Mouse (Mus musculus) testis, adult 2 months (tissue): ENCODE results near the gene Ptgs2. TPM values are rescaled to one million over a fixed set of nuclear protein-coding genes. Genes with fewer than 3 reads are reported as not detected.

ENCODE experiments used
- H3K27ac ChIP-seq: fragments of 200-500 bp; 2 replicates; pipeline ENCODE4 v1.5.1; 2012; ENCODE audit warnings: low read depth, low read length; ENCODE audit not compliant: control insufficient read depth, insufficient read depth
- H3K27me3 ChIP-seq: fragments of 200-500 bp; 2 replicates; pipeline ENCODE4 v1.6.1; 2012; ENCODE audit warnings: mild to moderate bottlenecking, low read length, moderate library complexity; ENCODE audit not compliant: control insufficient read depth, insufficient read depth
- H3K36me3 ChIP-seq: fragments of 200-500 bp; 2 replicates; pipeline ENCODE4 v1.6.1; 2012; ENCODE audit warnings: mild to moderate bottlenecking, low read length; ENCODE audit not compliant: control insufficient read depth, insufficient read depth
- H3K4me1 ChIP-seq: fragments of 200-500 bp; 2 replicates; pipeline ENCODE4 v1.6.1; 2012; ENCODE audit warnings: low read length; ENCODE audit not compliant: control insufficient read depth, insufficient read depth
- H3K4me3 ChIP-seq: fragments of 200-500 bp; 2 replicates; pipeline ENCODE4 v1.5.1; 2012; ENCODE audit warnings: low read depth, mild to moderate bottlenecking, low read length, moderate library complexity, mixed read lengths; ENCODE audit not compliant: control insufficient read depth
- CTCF ChIP-seq: fragments of 200-500 bp; IDR thresholded peaks from 2 replicates; pipeline ENCODE4 v1.5.1; 2012; ENCODE audit warnings: low read depth, mild to moderate bottlenecking, inconsistent platforms, low read length, moderate library complexity; ENCODE audit not compliant: control insufficient read depth, insufficient read depth, insufficient replicate concordance
- POLR2A ChIP-seq: fragments of 200-500 bp; IDR thresholded peaks from 2 replicates; pipeline ENCODE4 v1.6.1; 2012; ENCODE audit warnings: low read depth, mild to moderate bottlenecking, inconsistent platforms, low read length, moderate library complexity; ENCODE audit not compliant: control insufficient read depth
- polyA plus RNA-seq: library from polyadenylated mRNA; depleted of rRNA; stranded (reverse); fragments of >200 nt; gene quantifications from 2 replicates; pipeline ENCODE4 v1.2.3, GENCODE M21; 2012

Gene Ptgs2
- polyA plus RNA-seq, 1 experiment = not detected

GRCm38 (mm10) chr1:150125568-150125967, 25.7 kb downstream of the Ptgs2 start:
- H3K4me3 ChIP-seq = no peak overlapping the region
- TF ChIP-seq POLR2A (no peak), CTCF (no peak)
- no peaks in the 10 kb centered on the region for H3K4me1 ChIP-seq

GRCm38 (mm10) chr1:150130070-150130469, 30.2 kb downstream of the Ptgs2 start:
- Histone ChIP-seq H3K4me3 (no peak overlapping the region), H3K27ac (no peak overlapping the region), H3K36me3 (no peaks in the 10 kb centered on the region), H3K27me3 (no peaks in the 10 kb centered on the region), H3K4me1 (no peaks in the 10 kb centered on the region)
- no peak for TF ChIP-seq POLR2A
- TF ChIP-seq CTCF = no peak

More at GRCm38 (mm10) chr1:150125568-150125967, 25.7 kb downstream of the Ptgs2 start:
- Histone ChIP-seq H3K36me3 (no peaks in the 10 kb centered on the region), H3K27ac (no peak overlapping the region), H3K27me3 (no peaks in the 10 kb centered on the region)

DNA sequence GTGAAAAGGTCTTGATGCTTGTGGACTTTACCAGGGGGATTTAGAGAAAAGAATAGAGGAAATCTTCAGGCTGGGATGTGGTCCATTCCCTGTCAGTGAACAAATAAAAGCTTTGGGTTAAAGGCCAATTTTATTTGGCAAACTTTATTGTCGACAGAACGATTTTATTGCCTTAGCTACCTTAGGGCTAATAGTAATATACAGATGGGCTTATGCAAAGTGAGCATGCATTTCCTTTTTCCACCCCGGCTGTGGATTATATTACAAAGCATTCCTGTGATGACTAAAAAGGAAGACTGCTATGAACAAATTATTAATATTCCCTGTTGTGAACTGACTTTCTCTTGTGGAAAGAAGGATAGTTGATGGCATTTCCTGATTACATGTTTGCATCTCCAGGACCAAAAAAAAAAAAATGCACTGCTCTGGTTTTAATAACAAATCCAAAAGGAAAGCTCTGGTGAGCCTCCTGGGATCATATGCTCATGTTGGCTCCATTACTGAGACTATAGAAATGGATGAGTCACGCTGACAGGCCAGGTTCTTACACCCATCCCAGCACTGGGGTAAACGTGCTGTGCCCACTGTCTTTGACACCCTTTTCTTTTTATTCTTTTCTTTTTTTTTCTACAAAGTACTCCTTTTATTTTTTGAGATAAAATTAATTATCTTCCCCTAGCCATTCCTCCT, 30.9 kb downstream of the Ptgs2 start:
- Histone ChIP-seq H3K27me3 (no peaks in the 10 kb centered on the region), H3K27ac (no peak overlapping the region), H3K4me1 (no peaks in the 10 kb centered on the region), H3K36me3 (no peaks in the 10 kb centered on the region), H3K4me3 (no peak overlapping the region)
- no peak for TF ChIP-seq CTCF
- no peak for TF ChIP-seq POLR2A

DNA sequence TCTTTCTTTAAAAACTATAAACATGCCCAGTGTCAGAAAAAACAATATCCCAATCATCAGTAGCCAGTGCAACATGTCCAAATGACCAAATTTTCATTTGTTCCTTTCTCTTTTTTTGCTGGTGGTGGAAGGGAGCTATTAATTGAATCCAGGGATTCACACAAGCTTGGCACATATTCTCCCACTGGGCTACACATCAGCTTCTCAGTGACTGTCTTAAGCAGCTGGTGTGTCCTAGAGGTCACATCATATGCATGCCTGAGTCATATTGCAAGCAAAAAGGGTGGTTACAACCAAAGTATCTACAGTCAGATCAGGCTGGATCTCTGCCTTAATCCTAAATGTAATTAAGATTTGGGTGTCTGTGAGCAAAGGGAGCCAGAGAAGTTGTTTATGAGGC, 35.5 kb downstream of the Ptgs2 start:
- no peaks in the 10 kb centered on the region for H3K4me1 ChIP-seq
- TF ChIP-seq POLR2A = no peak
- no peak for TF ChIP-seq CTCF
- H3K27ac ChIP-seq = no peak overlapping the region
- H3K36me3 ChIP-seq = no peaks in the 10 kb centered on the region
- H3K4me3 ChIP-seq = no peak overlapping the region
- no peaks in the 10 kb centered on the region for H3K27me3 ChIP-seq

DNA sequence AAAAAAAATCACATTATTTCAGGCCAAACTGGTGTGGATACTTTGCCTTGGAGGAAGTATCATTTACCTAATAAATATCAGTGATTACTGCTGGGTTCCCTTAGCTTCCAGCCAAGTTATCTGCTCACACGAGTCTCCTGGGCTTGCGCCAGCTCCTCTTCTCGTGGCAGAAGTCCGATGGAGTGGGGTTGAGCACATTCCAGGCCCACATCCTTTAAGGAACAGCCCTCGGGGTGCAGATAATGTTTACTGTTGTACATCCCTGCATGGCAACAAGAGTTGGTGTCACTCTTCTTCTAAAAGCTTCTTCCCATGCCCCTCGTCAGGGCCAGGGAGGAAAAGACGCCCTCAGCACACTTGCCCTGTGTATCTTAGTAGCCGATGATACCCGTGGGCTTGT, 39.9 kb downstream of the Ptgs2 start:
- Histone ChIP-seq H3K4me1 (no peaks in the 10 kb centered on the region), H3K4me3 (no peak overlapping the region), H3K27me3 (no peaks in the 10 kb centered on the region), H3K36me3 (no peaks in the 10 kb centered on the region), H3K27ac (no peak overlapping the region)
- no peak for TF ChIP-seq CTCF
- no peak for TF ChIP-seq POLR2A

- Histone ChIP-seq H3K27ac (no peak overlapping the region), H3K4me1 (no peaks in the 10 kb centered on the region), H3K4me3 (no peak overlapping the region), H3K36me3 (no peaks in the 10 kb centered on the region), H3K27me3 (no peaks in the 10 kb centered on the region)
- TF ChIP-seq POLR2A (no peak), CTCF (no peak)
Measured at GRCm38 (mm10) chr1:150141939-150142338, 42.1 kb downstream of the Ptgs2 start.

- Histone ChIP-seq H3K36me3 (no peaks in the 10 kb centered on the region), H3K4me3 (no peak overlapping the region), H3K27ac (no peak overlapping the region), H3K27me3 (no peaks in the 10 kb centered on the region), H3K4me1 (no peaks in the 10 kb centered on the region)
- TF ChIP-seq CTCF = no peak
- no peak for TF ChIP-seq POLR2A
Measured at GRCm38 (mm10) chr1:150143578-150143977, 43.7 kb downstream of the Ptgs2 start.

GRCm38 (mm10) chr1:150145049-150145448, 45.2 kb downstream of the Ptgs2 start:
- H3K27me3 ChIP-seq = no peaks in the 10 kb centered on the region
- no peak overlapping the region for H3K4me3 ChIP-seq
- no peak for TF ChIP-seq POLR2A
- no peak for TF ChIP-seq CTCF
- H3K36me3 ChIP-seq = no peaks in the 10 kb centered on the region
- no peak overlapping the region for H3K27ac ChIP-seq
- H3K4me1 ChIP-seq = no peaks in the 10 kb centered on the region
